Mouse (Mus musculus) gastrocnemius, postnatal 25 days (tissue): ENCODE measurements around the gene Mctp1. TPM values are rescaled to one million over a fixed set of nuclear protein-coding genes. Genes with fewer than 3 reads are reported as not detected.

Experiments used
- DNase-seq: peaks from one replicate; pipeline ENCODE4 v3.0.0; 2022
- total RNA-seq, 2 experiments: library from RNA; stranded (reverse); gene quantifications; 1 replicate in 1 of 2; 2 replicates in 1 of 2; pipeline ENCODE4 v1.2.3; 2021

Gene Mctp1
- total RNA-seq, 2 experiments from 2014 or later, result 0.86 to 1.0 TPM

DNA sequence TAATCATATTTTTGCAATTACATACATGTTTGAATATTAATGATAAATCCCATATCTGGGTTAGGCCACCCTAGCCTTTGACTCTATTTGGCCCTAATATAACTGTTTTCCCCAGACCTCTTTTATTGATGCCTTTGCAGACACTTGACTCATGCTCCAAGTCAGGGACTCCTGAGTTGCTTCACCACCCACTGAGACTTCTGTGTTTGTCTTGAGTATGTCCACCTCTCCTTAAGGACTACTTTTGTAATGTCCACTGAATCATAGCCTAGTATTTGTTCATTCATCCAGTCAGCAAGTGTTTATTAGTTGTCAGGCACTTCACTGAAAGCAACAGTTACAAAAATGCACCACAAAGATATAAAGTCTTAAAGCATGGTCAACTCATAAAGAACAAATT lies 235.8 kb downstream of the Mctp1 start:
- DNase-seq, result no peak

DNA sequence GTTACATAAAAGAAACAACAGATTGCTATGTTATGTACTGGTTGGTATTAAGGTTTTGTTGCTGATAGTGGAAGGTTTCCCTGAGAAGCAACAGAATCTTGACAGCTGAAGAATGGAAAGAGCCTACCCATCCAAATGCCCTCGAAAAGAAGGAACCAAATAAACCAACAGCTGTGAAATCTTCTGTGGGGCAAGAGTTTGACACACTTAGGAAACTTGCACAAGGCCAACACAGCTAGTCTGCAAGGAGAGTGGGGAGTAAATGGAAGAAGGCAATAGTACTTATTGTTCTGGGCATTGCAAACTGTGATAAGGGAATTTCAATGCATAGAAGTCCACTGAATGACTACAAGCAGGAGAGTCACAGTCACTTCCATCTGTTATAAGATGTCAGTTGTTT lies 236.2 kb downstream of the Mctp1 start:
- DNase-seq, result no peak

- no peak for DNase-seq
Measured at GRCm38 (mm10) chr13:76633707-76634106, 249.4 kb downstream of the Mctp1 start.

- DNase-seq, result no peak
Measured at GRCm38 (mm10) chr13:76638282-76638681, 253.9 kb downstream of the Mctp1 start.

GRCm38 (mm10) chr13:76659523-76659922 lies 275.2 kb downstream of the Mctp1 start:
- DNase-seq, result no peak

DNA sequence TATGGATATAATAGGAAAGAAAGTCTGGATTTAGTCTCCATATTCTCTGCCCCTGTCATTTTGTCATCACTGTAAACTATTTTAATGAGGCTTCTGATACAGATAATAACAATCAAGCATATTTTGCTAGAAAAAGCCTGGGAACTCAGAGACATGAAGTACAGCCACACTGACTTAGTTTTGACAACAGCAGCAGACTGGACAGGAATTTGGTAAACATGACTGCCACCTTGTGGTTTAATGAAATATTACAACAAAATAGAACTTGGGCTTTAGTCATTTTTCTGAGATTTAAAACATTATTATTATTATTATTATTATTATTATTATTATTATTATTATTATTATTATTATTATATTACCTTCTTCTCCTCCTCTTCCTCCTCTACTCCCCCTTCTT lies 297.0 kb downstream of the Mctp1 start:
- DNase-seq, result no peak

GRCm38 (mm10) chr13:76689349-76689748 lies 305.0 kb downstream of the Mctp1 start:
- DNase-seq, result no peak

DNA sequence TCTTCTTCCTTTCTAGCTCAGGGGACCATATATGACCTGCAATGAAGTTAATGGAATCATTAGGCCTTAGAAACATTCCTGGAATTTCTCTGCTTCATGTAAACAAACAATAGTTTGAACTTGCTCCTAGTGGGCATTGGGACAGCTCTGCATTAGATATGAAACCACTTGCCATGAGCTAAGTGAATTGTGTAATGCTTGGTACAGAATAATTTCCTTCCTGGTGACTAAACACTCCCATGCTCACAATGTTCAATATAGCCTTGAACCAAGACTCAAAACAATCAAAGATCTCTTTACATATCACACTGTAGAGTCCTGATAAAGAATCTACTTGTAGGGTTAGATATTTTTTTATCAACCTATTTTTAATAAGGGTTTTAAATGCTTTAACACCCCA lies 305.8 kb downstream of the Mctp1 start:
- DNase-seq, result no peak

DNA sequence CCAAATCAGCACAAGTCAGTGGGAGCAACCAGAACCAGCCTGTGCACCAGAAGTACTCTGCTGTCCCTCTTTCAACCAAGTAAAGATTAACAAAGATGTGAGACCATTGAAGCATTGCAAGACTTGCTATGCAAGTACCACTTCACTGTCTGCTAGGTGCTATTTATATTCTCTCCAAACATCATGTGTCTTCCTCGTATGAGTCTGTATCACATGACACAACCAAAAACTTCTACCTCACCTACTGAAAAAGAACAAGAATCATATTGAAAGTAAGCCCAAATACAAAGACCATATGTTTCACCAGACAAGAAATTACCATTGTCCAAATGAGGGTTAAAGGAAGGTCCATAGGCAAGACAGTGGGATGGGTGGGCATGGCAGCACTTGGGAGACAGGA lies 306.4 kb downstream of the Mctp1 start:
- no peak for DNase-seq

DNA sequence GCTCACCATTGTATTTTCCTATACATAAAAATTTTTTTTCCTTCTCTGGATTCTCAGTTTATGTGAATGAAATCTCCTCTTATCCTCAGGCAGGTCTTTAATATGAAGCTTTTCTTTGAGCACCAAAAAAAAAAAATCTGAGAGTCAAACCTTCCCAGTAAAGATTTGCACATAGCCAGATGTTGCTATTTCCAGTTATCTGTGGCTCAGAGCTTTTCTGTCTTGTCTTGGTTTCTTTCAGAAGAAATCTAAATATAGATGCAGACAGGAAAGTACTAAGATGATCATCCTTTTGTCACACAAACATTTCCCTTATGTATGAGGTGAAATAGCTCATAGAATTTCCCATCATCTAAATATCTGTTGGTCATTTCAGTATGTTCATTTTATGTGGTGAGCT lies 349.7 kb downstream of the Mctp1 start:
- no peak for DNase-seq

GRCm38 (mm10) chr13:76750663-76751429 lies 366.5 kb downstream of the Mctp1 start:
- DNase-seq, result no peak

GRCm38 (mm10) chr13:76759832-76760490 lies 375.6 kb downstream of the Mctp1 start:
- DNase-seq, result no peak

GRCm38 (mm10) chr13:76799662-76800061 lies 415.3 kb downstream of the Mctp1 start:
- no peak for DNase-seq

DNA sequence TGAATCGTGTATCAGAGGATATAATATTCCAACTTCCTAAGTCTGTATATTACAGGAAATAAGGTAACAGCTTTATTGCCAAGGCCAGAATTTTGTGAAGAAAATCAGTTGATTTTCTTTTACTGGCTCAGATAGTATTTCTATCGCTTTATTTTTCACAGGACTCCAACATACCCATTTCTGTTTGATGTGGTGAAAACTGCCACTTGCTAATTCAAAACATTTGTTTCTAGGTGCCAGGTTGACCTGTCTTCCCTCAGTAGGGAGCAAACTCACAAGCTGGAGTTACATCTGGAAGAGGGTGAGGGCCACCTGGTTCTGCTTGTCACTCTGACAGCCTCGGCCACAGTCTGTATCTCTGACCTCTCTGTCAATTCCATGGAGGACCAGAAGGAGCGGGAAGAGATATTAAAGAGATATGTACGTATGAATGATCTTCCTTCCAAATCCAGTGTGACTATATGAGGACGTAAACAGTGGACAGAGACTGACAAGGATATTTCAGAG lies 416.8 kb downstream of the Mctp1 start:
- DNase-seq, result no peak

- DNase-seq, result no peak
Measured at GRCm38 (mm10) chr13:76802051-76802728, 417.9 kb downstream of the Mctp1 start.

- DNase-seq, result no peak
Measured at GRCm38 (mm10) chr13:76802926-76803325, 418.6 kb downstream of the Mctp1 start.

GRCm38 (mm10) chr13:76803799-76804198 lies 419.5 kb downstream of the Mctp1 start:
- no peak for DNase-seq

DNA sequence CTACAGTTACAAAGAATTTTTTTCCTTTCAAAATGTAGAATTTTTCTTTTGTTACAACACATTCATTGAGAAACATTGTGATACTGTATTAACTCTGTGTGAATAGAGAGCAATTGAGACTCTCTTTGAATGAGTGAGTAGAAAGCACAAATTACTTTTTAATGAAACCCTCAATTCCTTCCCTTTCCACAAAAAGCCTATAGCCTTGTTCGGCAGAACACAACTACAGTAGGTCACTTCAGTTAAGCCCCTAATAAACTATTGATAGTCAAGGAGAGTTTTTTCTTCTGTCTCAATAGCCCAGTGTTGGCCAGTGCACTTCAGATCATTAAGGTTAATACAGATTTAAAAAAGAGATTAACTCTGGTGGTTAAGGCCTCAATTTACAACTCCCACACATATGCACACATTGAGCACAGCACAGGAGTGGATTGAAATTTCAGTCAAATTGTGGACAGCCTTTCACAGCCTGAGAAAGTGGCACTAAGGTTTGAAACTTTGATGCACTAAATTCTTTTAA lies 424.6 kb downstream of the Mctp1 start:
- no peak for DNase-seq

GRCm38 (mm10) chr13:76809802-76810201 lies 425.5 kb downstream of the Mctp1 start:
- DNase-seq, result no peak

DNA sequence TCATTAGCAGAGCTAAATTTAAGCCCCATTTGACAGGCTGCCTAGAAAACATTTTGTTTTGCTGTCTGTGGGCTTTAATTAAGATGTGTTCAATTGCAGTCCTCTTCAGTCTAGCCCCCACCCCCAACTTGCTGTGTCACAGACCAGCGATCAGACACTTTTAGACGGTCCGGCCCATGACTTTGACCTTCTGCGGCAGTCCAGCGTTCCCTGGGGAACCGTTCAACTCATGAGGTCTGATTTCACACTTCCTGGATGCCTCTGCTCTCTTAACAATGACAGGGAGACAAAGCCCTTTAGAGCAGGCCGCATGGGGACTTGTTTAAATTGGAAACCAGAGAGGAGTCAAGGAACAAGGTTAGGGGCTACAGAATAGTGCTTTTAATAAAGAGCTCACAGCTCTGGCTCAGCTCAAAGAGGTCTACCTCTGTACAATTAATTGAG lies 426.2 kb downstream of the Mctp1 start:
- DNase-seq, result no peak

- DNase-seq, result no peak
Measured at GRCm38 (mm10) chr13:76823083-76823482, 438.7 kb downstream of the Mctp1 start.

DNA sequence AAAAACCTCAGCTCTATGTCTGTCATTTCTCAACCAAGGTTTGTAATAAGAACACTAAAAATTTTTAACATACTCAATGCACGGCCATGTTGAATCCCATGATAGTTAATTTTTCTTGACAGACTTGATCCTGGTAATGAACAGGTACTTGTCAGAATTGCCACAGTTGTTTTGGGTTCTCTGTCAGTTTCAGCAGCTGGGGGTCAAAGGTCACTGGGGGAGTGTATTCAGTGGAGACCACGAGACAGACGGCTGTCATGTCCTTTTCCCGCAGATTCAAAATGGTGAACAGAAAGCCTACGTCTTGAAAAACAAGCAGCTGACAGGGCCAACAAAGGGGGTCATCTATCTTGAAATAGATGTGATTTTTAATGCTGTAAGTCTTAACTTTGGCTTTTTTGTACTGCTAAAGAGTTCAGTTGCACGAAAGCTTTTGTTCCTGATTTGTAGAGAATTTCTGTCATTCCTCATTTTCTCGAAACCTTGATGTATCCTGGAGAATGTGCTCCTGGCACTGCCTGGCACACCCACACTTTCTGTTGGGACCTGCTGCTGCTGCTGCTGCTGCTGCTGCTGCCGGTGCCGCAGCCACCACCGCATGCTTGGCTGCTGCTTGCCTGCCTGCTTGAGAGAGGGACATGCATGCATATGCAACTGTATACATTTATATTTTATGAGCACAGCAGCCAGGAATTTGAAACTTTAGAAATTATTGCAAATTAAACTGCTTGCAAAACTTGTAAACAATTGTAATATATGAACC lies 440.8 kb downstream of the Mctp1 start:
- DNase-seq, result no peak
